20 mouse cellular contexts compared by ENCODE assay signal in the genomic region with DNA sequence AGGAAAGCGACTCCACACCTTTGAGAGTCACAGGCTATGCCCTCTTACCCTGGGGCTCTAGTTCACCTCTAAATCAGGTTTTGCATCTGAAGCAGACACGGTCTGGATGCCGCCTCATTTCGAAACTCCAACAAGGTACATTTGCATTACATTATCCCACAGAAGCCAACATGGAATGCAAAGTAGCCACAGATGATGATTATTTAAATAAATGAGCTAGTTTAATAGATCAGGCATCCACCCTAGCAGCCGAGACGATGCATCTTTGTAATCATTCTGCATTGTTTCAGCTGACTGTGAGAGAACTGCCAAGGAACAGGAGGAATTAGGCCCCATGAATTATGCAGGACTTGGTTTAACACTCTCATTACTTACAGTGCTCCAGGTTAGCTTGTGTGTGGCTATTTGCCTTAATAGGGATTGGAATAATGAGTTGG. TPM values are rescaled to one million over a fixed set of nuclear protein-coding genes. Genes with fewer than 3 reads are reported as not detected.
DNase-seq lines count a peak whose midpoint lies in the region; ATAC-seq and TF ChIP-seq lines count a peak whose summit lies in the region.
"Had no signal": no experiment of that assay in that cellular context is flagged by ENCODE, and none has a peak within 500 bp of the region (broad histone marks: within the 10 kb centered on the region; RNA-seq: fewer than 3 reads in every experiment).

No protein-coding gene starts in this region.

- H3K36me3 ChIP-seq in kidney, embryonic 15.5 days, result no peaks in the 10 kb centered on the region
- H3K36me3 ChIP-seq in forebrain, embryonic 12.5 days (replicated peaks), result no peaks in the 10 kb centered on the region
- no peaks in the 10 kb centered on the region for H3K36me3 ChIP-seq in hindbrain, embryonic 16.5 days (ENCODE audit: control insufficient read depth, insufficient read depth, low read length)
- no peaks in the 10 kb centered on the region for H3K36me3 ChIP-seq in midbrain, embryonic 15.5 days (replicated peaks)
- H3K36me3 ChIP-seq in heart, adult 2 months (ENCODE audit: control insufficient read depth, insufficient read depth, low read length), result no peaks in the 10 kb centered on the region
- H3K36me3 ChIP-seq: embryonic facial prominence, embryonic 13.5 days; liver, embryonic 13.5 days had no signal

- no peak for TF ChIP-seq CTCF in heart, adult 2 months (IDR thresholded peaks at IDR 0.05)

- TF ChIP-seq POLR2A in heart, adult 2 months (IDR thresholded peaks at IDR 0.05; ENCODE audit: insufficient read depth, low read depth, low read length), result no peak

- no peak overlapping the region for H3K27ac ChIP-seq in kidney, embryonic 15.5 days
- peak overlapping the region; percentile 60 for H3K27ac ChIP-seq in forebrain, embryonic 12.5 days
- H3K27ac ChIP-seq in hindbrain, embryonic 16.5 days (ENCODE audit: low read depth, low read length), result no peak overlapping the region
- H3K27ac ChIP-seq in midbrain, embryonic 15.5 days, result peak overlapping the region; percentile 58
- no peak overlapping the region for H3K27ac ChIP-seq in heart, adult 2 months
- H3K27ac ChIP-seq: embryonic facial prominence, embryonic 13.5 days; liver, embryonic 13.5 days had no signal

- peak; percentile 18 for DNase-seq in kidney, adult 18-20 months
- DNase-seq in heart, adult 2 months, result no peak
- no peak for DNase-seq in Muller cell, postnatal 12 days (ENCODE audit: inconsistent ontology term)
- DNase-seq in heart, postnatal 4 days, result no peak
- DNase-seq: adrenal gland, postnatal 14 days; cerebellum, adult 11 months; gastrocnemius, postnatal 36 days; left cerebral cortex, postnatal 4 days; liver, embryonic 13.5 days; lung, postnatal 10 days; thymus, postnatal 4 days had no signal

- intact Hi-C loops in heart, adult 2 months (cut with DNase I), result no loop called here

- H3K4me2 ChIP-seq in kidney, embryonic 15.5 days, result no peak overlapping the region
- no peak overlapping the region for H3K4me2 ChIP-seq in forebrain, embryonic 12.5 days
- no peak overlapping the region for H3K4me2 ChIP-seq in hindbrain, embryonic 16.5 days (ENCODE audit: low read length)
- 0 out of 2 replicates have a peak overlapping the region, but pooled peaks have one; percentile 4 for H3K4me2 ChIP-seq in midbrain, embryonic 15.5 days
- H3K4me2 ChIP-seq: embryonic facial prominence, embryonic 13.5 days; liver, embryonic 13.5 days had no signal

- WGBS in kidney, embryonic 15.5 days, result 67% methylated on average over 6 of the region's 6 CpGs
- 40% methylated on average over 6 of the region's 6 CpGs for WGBS in forebrain, embryonic 12.5 days
- WGBS in hindbrain, embryonic 16.5 days, result 33% methylated on average over 6 of the region's 6 CpGs
- WGBS in midbrain, embryonic 15.5 days, result 29% methylated on average over 6 of the region's 6 CpGs
- 86% methylated on average over 6 of the region's 6 CpGs for WGBS in heart, adult 2 months

- no peak overlapping the region for H3K4me3 ChIP-seq in kidney, embryonic 15.5 days (replicated peaks)
- no peak overlapping the region for H3K4me3 ChIP-seq in forebrain, embryonic 12.5 days (replicated peaks)
- H3K4me3 ChIP-seq in hindbrain, embryonic 16.5 days (ENCODE audit: low read length), result no peak overlapping the region
- no peak overlapping the region for H3K4me3 ChIP-seq in midbrain, embryonic 15.5 days
- no peak overlapping the region for H3K4me3 ChIP-seq in heart, adult 2 months
- H3K4me3 ChIP-seq: embryonic facial prominence, embryonic 13.5 days; liver, embryonic 13.5 days had no signal

- H3K79me2 ChIP-seq in heart, adult 2 months (replicated peaks; ENCODE audit: control insufficient read depth, insufficient read depth, low read length), result no peaks in the 10 kb centered on the region

- no peaks in the 10 kb centered on the region for H3K9me3 ChIP-seq in kidney, embryonic 15.5 days (replicated peaks)
- no peaks in the 10 kb centered on the region for H3K9me3 ChIP-seq in forebrain, embryonic 12.5 days
- H3K9me3 ChIP-seq in hindbrain, embryonic 16.5 days (ENCODE audit: control insufficient read depth, low read length), result no peaks in the 10 kb centered on the region
- no peaks in the 10 kb centered on the region for H3K9me3 ChIP-seq in midbrain, embryonic 15.5 days
- H3K9me3 ChIP-seq: embryonic facial prominence, embryonic 13.5 days; liver, embryonic 13.5 days had no signal

- H3K9ac ChIP-seq in kidney, embryonic 15.5 days, result no peak overlapping the region
- no peak overlapping the region for H3K9ac ChIP-seq in forebrain, embryonic 12.5 days
- no peak overlapping the region for H3K9ac ChIP-seq in hindbrain, embryonic 16.5 days (ENCODE audit: low read depth, low read length)
- H3K9ac ChIP-seq in midbrain, embryonic 15.5 days, result no peak overlapping the region
- no peak overlapping the region for H3K9ac ChIP-seq in heart, adult 2 months (ENCODE audit: low read depth, low read length)
- H3K9ac ChIP-seq: embryonic facial prominence, embryonic 13.5 days; liver, embryonic 13.5 days had no signal

- ATAC-seq in kidney, embryonic 15.5 days (replicated peaks; ENCODE audit: low FRiP score), result no peak
- ATAC-seq in forebrain, embryonic 12.5 days (ENCODE audit: low FRiP score), result peak; percentile 85; the same call in 1 of the 2 replicates
- peak; percentile 74 for ATAC-seq in hindbrain, embryonic 16.5 days
- peak; percentile 92 for ATAC-seq in midbrain, embryonic 15.5 days (replicated peaks)
- ATAC-seq: intestine, embryonic 16.5 days had no signal

- TF ChIP-seq EP300 in heart, adult 2 months (IDR thresholded peaks at IDR 0.05; ENCODE audit: insufficient read depth, low read depth, low read length), result no peak

- H3K27me3 ChIP-seq in kidney, embryonic 15.5 days, result no peaks in the 10 kb centered on the region
- H3K27me3 ChIP-seq in forebrain, embryonic 12.5 days, result no peaks in the 10 kb centered on the region
- H3K27me3 ChIP-seq in hindbrain, embryonic 16.5 days (replicated peaks; ENCODE audit: control insufficient read depth, insufficient read depth, low read length), result no peaks in the 10 kb centered on the region
- no peaks in the 10 kb centered on the region for H3K27me3 ChIP-seq in midbrain, embryonic 15.5 days (replicated peaks)
- H3K27me3 ChIP-seq in heart, adult 2 months (ENCODE audit: control insufficient read depth, insufficient read depth, low read length), result no peaks in the 10 kb centered on the region
- H3K27me3 ChIP-seq: embryonic facial prominence, embryonic 13.5 days; liver, embryonic 13.5 days had no signal

- H3K4me1 ChIP-seq in kidney, embryonic 15.5 days, result no peaks in the 10 kb centered on the region
- peaks cover 7% of the 10 kb centered on the region; the same call in 1 of the 2 replicates for H3K4me1 ChIP-seq in forebrain, embryonic 12.5 days
- H3K4me1 ChIP-seq in hindbrain, embryonic 16.5 days (ENCODE audit: control insufficient read depth, insufficient read depth, low read depth, low read length), result no peaks in the 10 kb centered on the region; the same call in 1 of the 2 replicates
- peaks cover 9% of the 10 kb centered on the region for H3K4me1 ChIP-seq in midbrain, embryonic 15.5 days
- no peaks in the 10 kb centered on the region for H3K4me1 ChIP-seq in heart, adult 2 months (ENCODE audit: control insufficient read depth, insufficient read depth, low read length)
- H3K4me1 ChIP-seq: embryonic facial prominence, embryonic 13.5 days; liver, embryonic 13.5 days had no signal

RNA-seq across cellular contexts. Expression of a gene that starts 8.9 kb away (rescaled TPM):
- polyA plus RNA-seq in kidney, embryonic 15.5 days (2015; fragmentation: Nextera tagmentation; extraction: Ambion mirVana), result not detected in 2 replicates
- polyA plus RNA-seq in forebrain, embryonic 12.5 days (2016; fragmentation: Nextera tagmentation; extraction: Ambion mirVana), result not detected in 2 replicates
- not detected in 2 replicates for polyA plus RNA-seq in hindbrain, embryonic 16.5 days (2015; fragmentation: Nextera tagmentation; extraction: Ambion mirVana)
- not detected in 2 replicates for polyA plus RNA-seq in midbrain, embryonic 15.5 days (2015; fragmentation: Nextera tagmentation; extraction: Ambion mirVana)
- total RNA-seq in heart, adult 2 months (2021), result not detected
- not detected in 2 replicates for polyA plus RNA-seq in heart, adult 2 months (2012; rRNA removed)
- not detected for total RNA-seq in heart, postnatal 4 days (2021)
- total RNA-seq: adrenal gland, postnatal 14 days; gastrocnemius, postnatal 36 days; layer of hippocampus, postnatal 25 days; left cerebral cortex, postnatal 4 days; megakaryocyte-erythroid progenitor cell, adult 5-6 weeks had no signal
- polyA plus RNA-seq: embryonic facial prominence, embryonic 13.5 days; heart, embryonic 16.5 days; intestine, embryonic 16.5 days; liver, embryonic 13.5 days had no signal

RNA-seq across cellular contexts. Expression of a gene that starts 44.0 kb away (rescaled TPM):
- polyA plus RNA-seq in kidney, embryonic 15.5 days (2015; fragmentation: Nextera tagmentation; extraction: Ambion mirVana), result 59.3 and 67.9 TPM in 2 replicates
- 83.4 and 87.2 TPM in 2 replicates for polyA plus RNA-seq in forebrain, embryonic 12.5 days (2016; fragmentation: Nextera tagmentation; extraction: Ambion mirVana)
- polyA plus RNA-seq in hindbrain, embryonic 16.5 days (2015; fragmentation: Nextera tagmentation; extraction: Ambion mirVana), result 10.5 and 10.8 TPM in 2 replicates
- 8.2 and 9.1 TPM in 2 replicates for polyA plus RNA-seq in midbrain, embryonic 15.5 days (2015; fragmentation: Nextera tagmentation; extraction: Ambion mirVana)
- total RNA-seq in heart, adult 2 months (2021), result 1 to 10 TPM in 1 of 2 experiments, under 1 TPM in 1; 0.23 to 1.1 TPM
- 0.02 and 0.09 TPM in 2 replicates for polyA plus RNA-seq in heart, adult 2 months (2012; rRNA removed)
- total RNA-seq in heart, postnatal 4 days (2021), result 10 to 100 TPM; 10.9 to 13.9 TPM

Comparison
In these comparisons a context has a peak if more than half of its experiments do, and no peak if none do; other contexts are left out.
1. H3K27ac ChIP-seq: peak in forebrain, embryonic 12.5 days (single experiment) and midbrain, embryonic 15.5 days (single experiment); none in kidney, embryonic 15.5 days (single experiment), hindbrain, embryonic 16.5 days (single experiment) and heart, adult 2 months (single experiment).